Mouse (Mus musculus) urinary bladder, postnatal 25 days (tissue): ENCODE data around the gene Mtg2.

ENCODE experiments used
- DNase-seq: peaks from one replicate; pipeline ENCODE4 v3.0.0; 2022; ENCODE audit warnings: low spot score

The Mtg2 gene

DNA sequence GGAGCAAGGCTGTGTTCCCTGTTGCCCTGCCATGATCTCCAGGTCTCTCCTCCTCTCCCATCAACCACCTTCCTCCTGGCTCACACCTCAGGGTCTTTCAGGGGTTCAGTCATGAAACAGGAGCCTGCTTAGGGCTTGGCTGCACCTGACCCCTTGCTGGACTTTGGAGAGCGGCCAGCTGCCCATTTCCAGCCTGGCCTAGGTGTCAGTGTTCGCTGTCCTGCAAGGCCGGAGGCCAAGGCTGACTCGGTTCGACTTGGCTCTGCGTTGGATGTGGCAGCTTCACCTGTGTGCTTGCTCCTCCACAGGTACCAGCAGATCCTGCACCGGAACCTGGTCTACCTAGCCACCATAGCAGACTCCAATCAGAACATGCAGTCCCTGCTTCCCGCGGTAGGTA is 17.4 kb upstream of the Mtg2 start:
- DNase-seq: no peak

GRCm38 (mm10) chr2:180063338-180064131 is 6.9 kb upstream of the Mtg2 start:
- DNase-seq: no peak

DNA sequence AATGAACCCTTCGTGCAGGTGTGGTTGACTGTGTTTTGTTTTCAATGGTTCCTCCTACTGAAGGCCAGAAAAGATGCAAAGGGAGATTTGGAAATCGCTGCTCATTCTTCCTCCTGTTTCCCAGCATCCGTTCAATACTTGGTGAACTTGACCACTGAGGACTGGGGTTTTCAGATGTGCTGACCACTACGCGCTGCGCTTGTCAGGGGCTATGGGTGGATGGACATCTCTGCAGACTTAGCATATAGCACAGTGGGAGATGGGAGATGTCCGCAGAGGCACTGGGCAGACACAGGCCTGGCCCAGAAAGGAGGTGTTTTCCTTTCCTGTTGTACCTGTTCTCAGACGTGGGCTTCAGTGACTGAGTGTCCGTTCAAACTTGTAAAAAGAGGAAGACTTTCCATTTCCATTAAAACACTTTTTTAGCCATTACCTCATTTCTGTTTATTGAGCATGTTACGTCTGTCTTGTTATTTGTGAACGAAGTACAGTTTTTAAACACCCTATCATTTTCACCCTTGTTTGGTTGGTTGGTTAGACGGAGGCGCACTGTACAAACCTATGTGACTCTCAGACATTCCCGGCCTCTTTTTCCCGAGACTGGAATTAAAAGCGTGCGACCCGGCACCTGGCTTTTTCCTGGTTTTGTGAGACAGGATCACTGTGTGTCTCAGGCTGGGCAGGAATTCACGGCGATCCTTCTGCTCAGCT is 463 bp upstream of the Mtg2 start:
- DNase-seq: no peak

GRCm38 (mm10) chr2:180071671-180072070 is 1.3 kb downstream of the Mtg2 start:
- no peak for DNase-seq

DNA sequence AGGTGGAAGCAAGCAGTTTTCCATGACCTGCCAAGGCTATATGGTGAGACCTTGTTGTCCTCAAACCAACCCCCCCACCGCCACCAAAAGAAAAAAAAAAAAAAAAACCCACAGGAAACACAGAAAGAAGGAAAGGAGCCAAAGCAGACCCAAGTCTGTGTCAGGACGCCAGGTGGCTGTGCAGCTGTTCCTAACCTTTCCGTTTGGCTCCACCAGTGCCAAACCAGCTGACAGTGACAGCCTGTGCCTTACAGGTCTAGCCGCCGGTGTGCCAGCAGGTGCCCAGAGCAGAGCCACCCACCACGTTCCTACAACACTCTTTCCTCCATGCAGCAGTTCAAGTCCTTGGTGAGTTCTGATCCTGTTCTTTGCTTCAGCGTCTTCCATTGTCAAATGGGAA is 2.5 kb downstream of the Mtg2 start:
- DNase-seq: no peak

GRCm38 (mm10) chr2:180077622-180078021 is 7.2 kb downstream of the Mtg2 start:
- no peak for DNase-seq

DNA sequence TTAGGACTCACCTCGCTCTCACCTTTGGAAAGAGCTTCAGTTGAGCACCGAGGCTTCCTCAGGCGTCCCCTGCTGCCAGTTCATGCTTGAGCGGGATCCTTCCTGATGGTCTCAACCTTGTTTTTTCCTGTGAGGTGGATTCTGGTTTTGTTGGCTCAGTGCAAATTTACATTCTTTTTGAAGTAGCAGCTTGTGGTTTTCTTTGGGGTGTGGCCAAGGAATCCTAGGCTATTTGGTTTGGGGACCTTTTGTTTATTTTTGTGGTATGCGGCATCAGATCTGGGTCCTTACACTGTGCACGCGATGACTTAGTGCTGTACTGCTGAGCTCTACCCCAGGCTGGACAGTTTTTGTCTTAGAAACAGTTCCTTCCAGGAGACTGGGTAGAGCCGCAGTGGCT is 10.3 kb downstream of the Mtg2 start:
- DNase-seq: no peak

GRCm38 (mm10) chr2:180083063-180083462 is 12.7 kb downstream of the Mtg2 start:
- no peak for DNase-seq

GRCm38 (mm10) chr2:180084565-180084964 is 14.2 kb downstream of the Mtg2 start:
- no peak for DNase-seq

GRCm38 (mm10) chr2:180085926-180086636 is 15.7 kb downstream of the Mtg2 start:
- DNase-seq: no peak

DNA sequence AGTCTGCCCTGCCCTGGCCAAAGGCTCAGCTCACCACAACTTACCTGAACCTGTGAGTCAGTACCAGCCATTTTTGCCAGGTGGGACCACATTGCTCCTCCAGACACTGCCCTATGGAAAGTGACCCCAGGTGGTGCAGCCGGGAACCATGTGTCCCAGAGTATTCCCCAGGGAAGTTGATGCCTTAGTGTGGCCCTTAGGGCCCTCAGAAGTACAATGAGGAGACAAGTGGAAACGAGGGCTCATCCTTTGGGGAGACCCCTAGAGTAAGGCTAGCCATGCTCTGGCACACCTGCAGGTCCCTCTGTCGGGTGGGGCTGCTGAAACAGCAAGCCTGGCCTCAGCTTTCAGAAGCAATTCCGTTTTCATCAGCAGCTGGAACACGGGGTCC is 16.2 kb downstream of the Mtg2 start:
- no peak for DNase-seq

DNA sequence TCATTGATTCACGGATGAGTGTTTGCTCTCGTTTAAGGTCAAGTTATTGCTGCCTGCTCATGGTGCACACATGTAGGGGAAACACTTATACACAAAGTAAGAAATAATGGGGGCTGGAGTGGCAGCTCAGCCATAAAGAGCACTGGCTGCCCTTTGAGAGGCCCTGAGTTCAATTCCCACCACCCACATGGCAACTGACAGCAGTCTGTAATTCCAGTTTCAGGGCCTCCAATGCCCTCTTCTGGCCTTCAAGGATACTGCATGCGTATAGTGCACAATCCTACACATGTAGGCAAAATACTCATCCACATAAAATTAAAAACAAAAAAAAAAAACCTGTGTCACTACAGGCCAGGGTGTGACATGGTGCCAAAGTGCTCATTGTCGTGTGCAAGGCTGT is 17.1 kb downstream of the Mtg2 start:
- DNase-seq: no peak

- no peak for DNase-seq
Measured at GRCm38 (mm10) chr2:180090285-180090684, 19.9 kb downstream of the Mtg2 start.

DNA sequence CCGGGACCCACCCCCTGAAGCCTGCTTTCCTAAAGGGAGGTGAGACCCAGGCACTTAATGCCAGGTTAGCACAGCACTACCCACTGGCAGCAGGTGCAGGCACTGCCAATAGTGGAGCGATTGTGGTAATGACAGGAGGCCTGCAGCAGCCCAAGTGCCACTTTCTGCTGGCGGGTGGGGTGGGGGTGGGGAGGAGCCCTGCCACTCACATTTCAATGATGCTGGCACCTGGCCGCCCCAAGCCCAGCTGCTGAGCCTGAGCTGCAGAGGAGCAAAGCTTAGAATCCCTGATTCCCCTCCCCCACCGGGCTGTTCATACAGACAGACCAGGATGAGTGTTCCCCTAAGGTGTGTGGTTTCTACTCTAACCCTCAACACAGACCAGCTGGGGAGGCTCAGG is 25.3 kb downstream of the Mtg2 start:
- DNase-seq: no peak

DNA sequence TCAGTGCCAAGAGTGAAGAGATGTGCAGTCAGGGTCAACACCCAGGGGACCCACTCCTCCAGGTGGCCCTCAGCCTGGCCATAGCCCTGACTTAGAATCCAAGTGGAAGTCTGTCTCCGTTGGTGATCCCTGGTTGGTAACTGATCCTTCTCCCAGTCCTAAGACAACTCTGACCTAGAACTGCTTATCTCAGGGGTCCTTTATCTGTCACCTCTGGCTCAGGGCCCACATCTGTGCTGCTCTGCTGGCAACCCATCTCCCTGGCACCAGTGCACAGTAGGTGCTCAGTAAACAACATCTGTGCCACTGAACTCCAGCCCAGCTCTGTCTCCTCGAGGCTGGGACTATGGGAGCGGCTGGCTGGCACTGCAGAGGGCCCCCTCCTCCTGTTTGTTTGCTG is 27.2 kb downstream of the Mtg2 start:
- no peak for DNase-seq

DNA sequence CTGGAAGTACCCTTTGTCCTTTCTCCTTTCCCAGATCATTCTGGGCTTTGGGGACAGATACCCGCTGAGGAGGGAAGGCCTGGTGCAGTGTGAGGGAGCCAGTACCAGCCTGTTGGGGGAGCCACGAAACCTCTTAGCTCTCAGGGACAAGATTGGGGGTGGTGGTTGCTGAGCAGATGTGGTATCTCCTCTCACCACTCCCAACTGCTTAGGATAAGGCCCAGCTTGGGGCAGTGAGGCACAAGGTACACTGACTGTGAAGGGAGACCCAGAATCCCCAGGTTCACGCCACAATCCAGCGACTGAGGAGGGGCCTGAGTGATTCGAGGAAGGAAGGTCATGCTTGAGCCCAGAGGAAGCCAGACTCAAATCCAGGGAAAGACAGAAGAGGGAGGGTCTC is 27.8 kb downstream of the Mtg2 start:
- no peak for DNase-seq

DNA sequence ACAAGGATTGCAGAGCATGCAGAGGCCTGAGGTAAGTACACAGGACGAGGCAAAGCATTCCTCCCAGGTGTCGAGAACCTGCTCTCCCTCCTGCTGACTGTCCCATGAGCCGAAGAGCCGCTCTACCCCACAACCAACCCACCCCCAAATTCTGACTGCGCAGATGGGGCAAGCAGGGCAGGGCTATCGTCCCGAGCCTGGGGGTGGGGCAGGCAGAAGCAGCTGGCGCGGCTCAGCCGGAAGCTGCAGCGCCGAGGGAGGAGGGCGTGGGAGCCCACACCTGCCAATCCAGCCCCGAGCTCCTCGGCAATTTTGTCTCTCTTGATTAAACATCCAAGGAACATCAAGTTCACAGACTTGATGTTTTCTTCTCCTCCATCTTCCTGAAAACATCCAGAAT is 29.1 kb downstream of the Mtg2 start:
- no peak for DNase-seq

DNA sequence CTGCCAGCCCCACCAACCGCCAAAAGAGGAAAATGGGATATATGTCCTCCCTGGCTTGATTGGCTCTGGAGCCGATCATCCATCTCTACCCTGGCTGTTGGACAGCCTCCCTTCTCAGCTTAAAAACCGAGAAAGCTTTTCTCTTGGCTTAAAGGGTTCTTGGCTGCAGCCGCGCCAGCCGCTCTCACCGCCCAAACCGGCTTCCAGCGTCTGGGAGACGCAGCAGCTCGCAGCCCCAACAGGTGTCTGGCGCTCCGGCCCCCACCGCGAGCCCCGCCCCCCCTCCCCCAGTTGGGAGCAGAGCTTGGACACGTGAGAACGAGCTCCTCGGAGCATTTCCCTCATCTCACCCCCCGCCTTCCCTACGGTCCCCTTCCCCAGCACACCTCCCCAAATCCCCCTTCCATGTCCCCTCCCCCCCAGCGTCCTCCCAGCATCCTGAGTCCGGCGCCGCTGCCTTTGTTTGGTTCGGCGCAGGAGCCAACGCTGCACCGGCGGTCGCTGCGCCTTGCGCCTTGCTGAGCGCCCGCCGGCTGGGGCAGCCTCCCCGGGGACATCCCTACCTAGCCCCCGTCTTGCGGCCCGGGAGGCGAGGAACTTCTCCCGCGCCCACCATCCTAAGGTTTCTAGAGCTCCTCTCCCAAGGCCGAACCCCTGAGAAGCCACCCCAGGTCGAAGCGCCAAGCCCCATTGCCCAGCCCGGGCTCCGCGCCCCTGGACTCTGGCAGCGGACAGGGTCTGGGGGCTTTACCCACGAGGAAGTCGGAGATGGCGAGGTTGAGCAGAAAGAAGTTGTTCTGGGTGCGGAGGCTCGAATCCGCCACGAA is 33.0 kb downstream of the Mtg2 start:
- no peak for DNase-seq

- peak; percentile 81 for DNase-seq
Measured at GRCm38 (mm10) chr2:180103978-180104658, 33.7 kb downstream of the Mtg2 start, which contains the start of gene Hrh3. Gene Hrh3, minus strand, starts transcription at chr2:180104488.

DNA sequence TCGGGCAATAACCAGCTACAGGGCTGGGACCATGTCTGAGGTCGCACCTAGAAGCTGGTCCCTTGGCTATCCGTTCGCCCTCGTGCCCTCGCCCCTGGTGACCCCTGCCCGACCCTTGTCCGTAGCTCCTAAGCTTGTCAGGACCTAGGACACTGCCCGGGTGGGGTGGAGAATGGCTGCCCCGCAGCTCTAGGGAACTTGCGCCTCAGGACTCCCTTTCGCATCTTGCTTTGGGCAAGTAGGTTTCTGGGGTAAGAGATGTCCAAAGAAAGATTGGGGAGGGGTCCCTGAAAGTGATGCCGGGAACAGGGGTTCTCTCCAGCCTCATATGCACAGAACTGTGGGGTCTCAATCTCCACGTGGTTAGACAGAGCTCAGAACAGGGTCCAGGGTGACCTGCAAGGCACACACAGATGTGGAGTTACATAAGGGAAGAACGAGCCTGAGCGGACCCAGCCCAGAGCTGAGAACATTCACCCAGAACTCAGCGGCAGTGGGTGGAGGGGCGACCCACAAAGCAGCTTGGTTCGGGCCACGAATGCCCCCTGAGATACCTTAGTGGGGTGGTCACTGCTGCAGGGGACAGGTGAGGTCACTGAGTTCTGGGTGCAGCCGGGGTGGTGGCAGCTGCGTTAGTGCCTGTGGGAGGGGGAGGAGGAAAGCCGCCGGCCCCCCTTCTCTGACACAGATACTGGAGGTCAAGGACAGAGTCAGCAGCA is 34.4 kb downstream of the Mtg2 start:
- DNase-seq: no peak
